ENCODE assay signal across 18 mouse cellular contexts in the genomic region with DNA sequence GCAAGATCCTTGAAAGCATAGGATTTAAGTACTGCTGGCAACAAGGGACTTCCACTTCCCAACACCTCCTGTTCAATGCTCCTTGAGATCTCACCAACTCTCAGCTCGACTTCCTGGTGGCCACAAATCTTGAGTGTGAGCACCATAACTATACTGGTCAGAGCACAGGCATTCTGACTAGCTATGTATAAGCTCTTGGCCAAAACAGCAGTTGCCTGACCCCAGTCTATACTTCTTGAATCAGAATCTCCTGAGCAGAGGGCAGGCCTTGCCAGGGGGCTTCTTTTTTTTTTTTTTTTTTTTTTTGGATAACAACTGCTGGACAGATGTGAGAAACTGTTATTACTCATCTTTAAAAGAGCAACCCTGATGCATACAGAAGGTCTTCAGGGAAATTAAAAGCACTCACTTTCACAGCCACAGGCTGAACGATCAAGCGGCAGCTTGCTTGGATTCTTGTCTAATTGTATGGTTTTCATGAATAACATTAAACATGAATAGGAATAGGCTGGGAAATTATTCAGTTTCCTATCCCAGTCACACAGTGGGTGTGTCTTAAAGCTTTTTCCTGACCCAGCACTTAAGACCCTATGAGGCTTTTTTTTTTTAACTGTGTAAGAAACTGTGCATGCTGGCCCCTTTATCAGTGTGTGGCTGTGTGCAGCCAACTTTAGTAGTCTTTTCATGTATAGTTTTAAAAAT.
DNase-seq lines count a peak whose midpoint lies in the region; ATAC-seq lines count a peak whose summit lies in the region.
"Had no signal": no experiment of that assay in that cellular context is flagged by ENCODE, and none has a peak within 500 bp of the region (broad histone marks: within the 10 kb centered on the region; RNA-seq: fewer than 3 reads in every experiment).

No protein-coding gene starts in this region.

- no peaks in the 10 kb centered on the region for H3K27me3 ChIP-seq in hindbrain, embryonic 12.5 days
- H3K27me3 ChIP-seq in hindbrain, embryonic 16.5 days (replicated peaks; ENCODE audit: control insufficient read depth, insufficient read depth, low read length): no peaks in the 10 kb centered on the region
- H3K27me3 ChIP-seq in embryonic facial prominence, embryonic 13.5 days: no peaks in the 10 kb centered on the region
- no peaks in the 10 kb centered on the region for H3K27me3 ChIP-seq in forebrain, embryonic 15.5 days
- 0 out of 2 replicates have a peak, but pooled peaks cover 4% of the 10 kb centered on the region for H3K27me3 ChIP-seq in midbrain, embryonic 13.5 days
- H3K27me3 ChIP-seq: hindbrain, embryonic 15.5 days; megakaryocyte, embryonic 14.5 days had no signal

- H3K9me3 ChIP-seq in hindbrain, embryonic 12.5 days (replicated peaks): no peaks in the 10 kb centered on the region
- H3K9me3 ChIP-seq in hindbrain, embryonic 16.5 days (ENCODE audit: control insufficient read depth, low read length): no peaks in the 10 kb centered on the region
- H3K9me3 ChIP-seq in embryonic facial prominence, embryonic 13.5 days: no peaks in the 10 kb centered on the region
- no peaks in the 10 kb centered on the region for H3K9me3 ChIP-seq in forebrain, embryonic 15.5 days
- H3K9me3 ChIP-seq in midbrain, embryonic 13.5 days: no peaks in the 10 kb centered on the region
- H3K9me3 ChIP-seq: hindbrain, embryonic 15.5 days had no signal

- H3K36me3 ChIP-seq in hindbrain, embryonic 12.5 days: no peaks in the 10 kb centered on the region
- H3K36me3 ChIP-seq in hindbrain, embryonic 16.5 days (ENCODE audit: control insufficient read depth, insufficient read depth, low read length): no peaks in the 10 kb centered on the region
- no peaks in the 10 kb centered on the region for H3K36me3 ChIP-seq in embryonic facial prominence, embryonic 13.5 days
- H3K36me3 ChIP-seq in forebrain, embryonic 15.5 days: no peaks in the 10 kb centered on the region
- no peaks in the 10 kb centered on the region for H3K36me3 ChIP-seq in midbrain, embryonic 13.5 days
- H3K36me3 ChIP-seq: hindbrain, embryonic 15.5 days had no signal

- H3K4me2 ChIP-seq in hindbrain, embryonic 12.5 days (replicated peaks): no peak overlapping the region
- H3K4me2 ChIP-seq in hindbrain, embryonic 16.5 days (ENCODE audit: low read length): no peak overlapping the region
- no peak overlapping the region for H3K4me2 ChIP-seq in embryonic facial prominence, embryonic 13.5 days
- no peak overlapping the region for H3K4me2 ChIP-seq in forebrain, embryonic 15.5 days (replicated peaks)
- H3K4me2 ChIP-seq in midbrain, embryonic 13.5 days (replicated peaks): no peak overlapping the region
- H3K4me2 ChIP-seq: hindbrain, embryonic 15.5 days had no signal

- no peak overlapping the region for H3K27ac ChIP-seq in hindbrain, embryonic 12.5 days
- H3K27ac ChIP-seq in hindbrain, embryonic 16.5 days (ENCODE audit: low read depth, low read length): no peak overlapping the region
- peak overlapping the region; percentile 23; the same call in 1 of the 2 replicates for H3K27ac ChIP-seq in embryonic facial prominence, embryonic 13.5 days
- H3K27ac ChIP-seq in forebrain, embryonic 15.5 days (replicated peaks): peak overlapping the region; percentile 55
- peak overlapping the region; percentile 75 for H3K27ac ChIP-seq in midbrain, embryonic 13.5 days
- H3K27ac ChIP-seq: hindbrain, embryonic 15.5 days had no signal

- H3K4me3 ChIP-seq in hindbrain, embryonic 12.5 days: no peak overlapping the region
- H3K4me3 ChIP-seq in hindbrain, embryonic 16.5 days (ENCODE audit: low read length): no peak overlapping the region
- H3K4me3 ChIP-seq in embryonic facial prominence, embryonic 13.5 days: no peak overlapping the region
- no peak overlapping the region for H3K4me3 ChIP-seq in forebrain, embryonic 15.5 days
- no peak overlapping the region for H3K4me3 ChIP-seq in midbrain, embryonic 13.5 days (replicated peaks)
- H3K4me3 ChIP-seq: hindbrain, embryonic 15.5 days; megakaryocyte, embryonic 14.5 days had no signal

- no peak for DNase-seq in right cerebral cortex, postnatal 14 days
- DNase-seq in cerebellum, postnatal 4 days (ENCODE audit: low spot score in 2 of 2): no peak
- DNase-seq in gastrocnemius, postnatal 10 days: no peak
- DNase-seq: adrenal gland, postnatal 36 days; cerebellum, adult 9-11 months; kidney, adult 11 months; kidney, postnatal 14 days; liver, postnatal 0 days; lung, postnatal 14 days; right cerebral cortex, postnatal 25 days; thymus, postnatal 36 days had no signal

- whole genome bisulfite sequencing in hindbrain, embryonic 12.5 days: 24% methylated on average over 3 of the region's 3 CpGs
- 16% methylated on average over 3 of the region's 3 CpGs for WGBS in hindbrain, embryonic 16.5 days
- 25% methylated on average over 3 of the region's 3 CpGs for WGBS in embryonic facial prominence, embryonic 13.5 days
- 14% methylated on average over 3 of the region's 3 CpGs for WGBS in forebrain, embryonic 15.5 days
- 17% methylated on average over 3 of the region's 3 CpGs for WGBS in midbrain, embryonic 13.5 days

- peaks cover 10% of the 10 kb centered on the region for H3K4me1 ChIP-seq in hindbrain, embryonic 12.5 days
- H3K4me1 ChIP-seq in hindbrain, embryonic 16.5 days (ENCODE audit: control insufficient read depth, insufficient read depth, low read depth, low read length): no peaks in the 10 kb centered on the region
- peaks cover 16% of the 10 kb centered on the region for H3K4me1 ChIP-seq in embryonic facial prominence, embryonic 13.5 days
- peaks cover 27% of the 10 kb centered on the region for H3K4me1 ChIP-seq in forebrain, embryonic 15.5 days
- peaks cover 33% of the 10 kb centered on the region for H3K4me1 ChIP-seq in midbrain, embryonic 13.5 days (replicated peaks)
- H3K4me1 ChIP-seq: megakaryocyte, embryonic 14.5 days had no signal

- peak; percentile 82 for ATAC-seq in hindbrain, embryonic 12.5 days (ENCODE audit: low FRiP score)
- ATAC-seq in hindbrain, embryonic 16.5 days: no peak
- no peak for ATAC-seq in embryonic facial prominence, embryonic 13.5 days (ENCODE audit: insufficient number of reproducible peaks, insufficient read depth, low FRiP score, low TSS enrichment, low read depth)
- ATAC-seq in forebrain, embryonic 15.5 days (replicated peaks): peak; percentile 91
- peak; percentile 87 for ATAC-seq in midbrain, embryonic 13.5 days
- ATAC-seq: liver, postnatal 0 days had no signal

- no peak overlapping the region for H3K9ac ChIP-seq in hindbrain, embryonic 12.5 days
- H3K9ac ChIP-seq in hindbrain, embryonic 16.5 days (ENCODE audit: low read depth, low read length): no peak overlapping the region
- H3K9ac ChIP-seq in embryonic facial prominence, embryonic 13.5 days: no peak overlapping the region
- no peak overlapping the region for H3K9ac ChIP-seq in forebrain, embryonic 15.5 days (replicated peaks)
- H3K9ac ChIP-seq in midbrain, embryonic 13.5 days (replicated peaks): no peak overlapping the region
- H3K9ac ChIP-seq: hindbrain, embryonic 15.5 days; liver, postnatal 0 days had no signal

Comparison
In these comparisons a context has a peak if more than half of its experiments do, and no peak if none do; other contexts are left out.
1. ATAC-seq: peak in hindbrain, embryonic 12.5 days (single experiment), forebrain, embryonic 15.5 days (single experiment) and midbrain, embryonic 13.5 days (single experiment); none in hindbrain, embryonic 16.5 days (single experiment) and embryonic facial prominence, embryonic 13.5 days (single experiment).
2. H3K27ac ChIP-seq: peak in embryonic facial prominence, embryonic 13.5 days (single experiment), forebrain, embryonic 15.5 days (single experiment) and midbrain, embryonic 13.5 days (single experiment); none in hindbrain, embryonic 12.5 days (single experiment) and hindbrain, embryonic 16.5 days (single experiment).